Mouse (Mus musculus) fibroblast of lung, adult 2 months (primary cell): ENCODE data around the gene Frem1.

Source experiments
- DNase-seq: peaks from one replicate; pipeline ENCODE4 v3.0.0-alpha.2; 2011; ENCODE audit warnings: low read depth

Frem1 gene

DNA sequence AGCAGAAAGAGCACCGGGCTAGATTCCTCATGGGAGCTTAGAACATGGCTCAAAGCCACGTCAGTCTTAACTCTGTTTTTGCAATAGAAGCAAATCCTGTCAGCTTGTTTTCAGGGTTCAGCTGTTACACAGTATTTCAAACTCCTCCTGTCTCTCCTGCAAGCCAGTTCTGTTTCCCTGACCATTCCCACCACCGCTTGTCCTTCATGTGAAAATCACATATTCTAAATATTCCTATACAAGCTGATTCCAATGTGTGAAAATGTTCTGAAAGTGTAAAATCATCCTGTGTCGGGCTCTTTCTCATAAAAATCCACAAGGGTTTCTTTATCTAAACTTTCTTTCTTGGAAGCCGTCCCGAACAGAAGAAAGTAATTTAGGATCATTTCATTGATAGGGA, 22.0 kb downstream of the Frem1 start:
- no peak for DNase-seq

- DNase-seq, result no peak
Measured at GRCm38 (mm10) chr4:83020759-83021555, 31.2 kb downstream of the Frem1 start.

DNA sequence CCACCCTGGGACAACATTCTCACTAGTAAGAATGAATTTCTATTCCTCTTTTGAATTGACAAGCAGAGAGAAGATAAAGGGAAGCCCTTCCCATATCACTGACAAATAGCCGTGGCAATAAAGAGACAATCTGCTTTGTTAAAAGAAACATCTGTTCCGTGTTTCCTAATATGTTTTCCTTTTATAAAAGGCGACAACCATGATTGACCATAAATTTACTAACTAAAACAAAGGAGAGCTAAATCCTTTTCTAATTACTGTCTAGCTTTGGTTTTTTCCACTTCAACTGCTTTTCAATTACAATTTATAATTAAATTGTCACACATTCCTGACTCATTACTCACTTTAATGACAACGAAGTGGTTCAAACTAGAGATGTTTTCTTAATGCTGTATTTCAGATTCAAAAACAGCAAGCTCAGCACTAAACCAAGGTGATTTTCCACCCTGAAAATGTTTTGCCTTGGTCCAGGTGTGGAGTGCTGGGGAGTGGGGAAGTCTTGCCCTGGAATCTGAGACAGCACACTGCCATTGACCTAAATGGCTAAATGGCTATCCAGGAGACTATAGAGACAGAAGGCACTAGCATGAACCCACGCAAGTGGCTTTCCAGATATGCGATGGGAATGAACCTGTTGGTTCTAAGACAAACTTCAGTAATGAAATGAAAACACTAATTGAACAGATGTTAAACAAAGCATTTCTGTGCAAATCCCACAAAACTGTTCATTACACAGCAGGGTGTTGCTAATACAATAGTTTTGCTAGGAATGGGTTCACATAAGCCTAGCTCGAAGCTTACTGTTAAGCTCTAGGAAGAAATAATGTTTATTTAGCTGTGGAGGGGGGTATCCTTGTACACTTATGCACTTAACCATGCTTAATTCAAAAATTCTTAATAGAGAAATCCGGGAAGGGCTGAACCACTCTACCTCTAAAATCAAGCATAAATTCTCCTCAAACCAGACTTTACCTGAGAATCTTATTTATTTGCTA, 33.7 kb downstream of the Frem1 start:
- no peak for DNase-seq

DNA sequence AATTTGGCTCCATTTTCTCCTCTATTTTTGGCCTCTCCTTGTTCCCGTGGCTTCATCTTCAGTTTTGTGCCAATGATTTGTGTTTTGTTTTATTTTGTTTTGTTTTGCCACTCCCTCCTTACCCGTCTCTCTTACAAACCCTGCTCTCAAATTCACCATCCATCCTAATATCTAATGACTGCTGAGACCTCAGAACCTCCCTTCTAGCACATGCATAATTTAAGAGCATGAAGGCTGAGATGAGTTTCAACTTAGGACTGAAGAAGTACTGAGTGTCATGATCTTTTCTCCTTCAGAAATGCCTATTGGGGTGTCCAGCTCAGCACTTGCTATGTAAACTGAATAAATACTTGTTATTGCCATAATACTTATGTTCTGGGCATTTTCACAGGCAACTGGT, 37.6 kb downstream of the Frem1 start:
- no peak for DNase-seq

GRCm38 (mm10) chr4:83004086-83004485, 48.1 kb downstream of the Frem1 start:
- no peak for DNase-seq

GRCm38 (mm10) chr4:82992042-82992441, 60.1 kb downstream of the Frem1 start:
- no peak for DNase-seq

DNA sequence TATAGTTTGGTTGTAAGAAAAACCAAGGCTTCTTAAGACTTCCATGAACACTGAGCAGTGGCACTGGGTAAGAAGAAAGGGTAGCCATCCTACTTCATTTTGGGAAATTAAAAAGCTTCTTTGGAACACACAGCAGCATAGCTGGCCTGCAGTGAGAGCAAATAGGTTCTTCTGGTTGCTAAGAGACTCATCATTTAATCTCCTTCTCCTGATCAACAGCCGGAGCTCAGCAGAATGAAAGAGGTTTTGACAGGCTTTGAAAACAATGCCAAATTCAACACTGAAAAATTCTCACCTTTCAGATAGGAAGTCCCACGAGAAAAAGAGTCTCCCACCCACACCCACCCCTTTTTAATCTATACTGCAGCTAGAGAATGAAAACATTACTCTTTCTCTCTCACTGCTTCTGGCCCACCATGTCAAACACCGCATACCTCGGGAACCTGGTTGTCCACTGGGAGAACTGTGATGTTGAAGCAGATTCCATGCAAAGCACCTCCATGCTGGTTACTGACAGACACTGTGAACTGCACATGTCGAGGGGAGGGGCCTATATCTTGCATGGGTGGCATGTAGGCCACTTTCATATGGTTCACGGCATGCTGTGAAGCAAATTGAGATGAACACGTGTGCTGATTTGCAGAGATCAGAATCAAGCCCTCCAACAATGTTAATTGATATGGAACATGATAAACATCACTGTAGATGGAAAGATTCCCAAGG, 61.0 kb downstream of the Frem1 start:
- no peak for DNase-seq

DNA sequence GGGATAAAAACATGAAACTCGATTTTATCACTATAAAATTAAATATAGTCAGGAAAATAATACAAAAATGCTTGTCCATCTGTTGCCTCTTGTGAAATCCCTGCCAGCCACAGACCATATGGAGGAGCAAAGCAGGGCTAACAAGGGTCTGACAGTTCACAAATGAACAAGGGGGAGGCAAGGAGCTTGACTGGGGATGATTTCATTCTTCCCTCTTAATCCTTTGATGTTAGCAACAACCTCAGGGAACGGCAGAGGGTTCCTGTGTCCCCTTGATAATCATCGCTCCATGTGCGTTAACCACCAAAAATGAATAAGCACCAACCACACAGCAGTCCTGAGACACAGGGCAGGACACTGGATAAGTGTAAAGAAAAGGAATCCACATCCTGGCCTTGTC, 79.8 kb downstream of the Frem1 start:
- no peak for DNase-seq

DNA sequence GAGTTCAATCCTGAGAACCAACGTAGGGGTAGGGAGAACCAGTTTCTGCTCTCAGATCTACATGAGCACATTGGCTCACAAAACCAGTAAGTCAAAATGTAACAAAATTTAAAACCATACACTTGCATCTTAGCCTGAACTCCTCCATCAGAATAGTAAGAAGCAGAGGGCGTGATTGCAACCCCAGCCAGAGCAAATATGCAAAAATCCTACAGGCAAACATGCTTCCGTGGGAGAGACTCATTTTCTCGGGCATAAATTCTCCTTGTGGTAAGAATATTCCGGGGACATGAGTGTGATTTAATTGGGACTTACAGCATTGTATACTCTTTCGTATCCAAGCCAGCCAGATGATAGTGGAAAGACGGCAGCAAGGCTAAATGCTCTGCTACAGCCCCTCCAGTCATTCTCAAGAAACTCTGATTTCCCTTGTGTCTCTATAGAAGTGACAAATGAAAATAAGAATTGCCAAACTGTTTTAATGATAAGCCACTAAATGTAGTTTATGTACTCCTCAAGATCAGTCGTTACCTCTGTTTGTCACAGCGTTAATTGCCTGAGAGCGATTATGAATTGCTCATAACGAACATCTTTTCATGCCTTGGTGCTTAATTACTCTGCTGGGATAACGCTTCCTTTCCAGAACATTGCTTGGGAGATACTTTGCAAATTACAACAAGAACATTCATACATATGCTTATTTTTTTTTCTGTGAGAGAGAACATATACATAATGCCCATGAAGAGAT, 81.1 kb downstream of the Frem1 start:
- no peak for DNase-seq

GRCm38 (mm10) chr4:82961024-82961423, 91.1 kb downstream of the Frem1 start:
- no peak for DNase-seq

GRCm38 (mm10) chr4:82957827-82958538, 94.2 kb downstream of the Frem1 start:
- no peak for DNase-seq

DNA sequence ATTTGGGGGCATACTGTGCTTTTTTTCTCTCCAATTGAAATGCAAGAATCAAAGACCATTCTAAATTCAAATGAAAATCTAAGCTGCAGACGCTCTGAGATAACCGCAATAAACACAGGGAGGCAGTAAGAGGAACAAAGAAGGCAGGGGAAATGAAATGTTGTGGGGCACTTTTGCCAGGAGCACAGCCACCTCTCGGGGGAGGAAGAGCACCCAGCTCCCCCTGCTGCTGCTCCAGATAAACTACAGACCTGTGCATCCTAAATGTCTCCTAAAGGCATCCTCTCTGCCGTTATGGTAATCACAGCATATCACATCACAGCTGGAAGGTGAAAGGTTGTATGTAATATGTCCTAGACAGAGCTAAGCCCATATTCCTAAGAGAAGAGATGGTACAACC, 98.1 kb downstream of the Frem1 start:
- no peak for DNase-seq

GRCm38 (mm10) chr4:82949511-82949910, 102.6 kb downstream of the Frem1 start:
- no peak for DNase-seq

- DNase-seq, result no peak
Measured at GRCm38 (mm10) chr4:82946721-82947120, 105.4 kb downstream of the Frem1 start.

- no peak for DNase-seq
Measured at GRCm38 (mm10) chr4:82946276-82946612, 105.9 kb downstream of the Frem1 start.

DNA sequence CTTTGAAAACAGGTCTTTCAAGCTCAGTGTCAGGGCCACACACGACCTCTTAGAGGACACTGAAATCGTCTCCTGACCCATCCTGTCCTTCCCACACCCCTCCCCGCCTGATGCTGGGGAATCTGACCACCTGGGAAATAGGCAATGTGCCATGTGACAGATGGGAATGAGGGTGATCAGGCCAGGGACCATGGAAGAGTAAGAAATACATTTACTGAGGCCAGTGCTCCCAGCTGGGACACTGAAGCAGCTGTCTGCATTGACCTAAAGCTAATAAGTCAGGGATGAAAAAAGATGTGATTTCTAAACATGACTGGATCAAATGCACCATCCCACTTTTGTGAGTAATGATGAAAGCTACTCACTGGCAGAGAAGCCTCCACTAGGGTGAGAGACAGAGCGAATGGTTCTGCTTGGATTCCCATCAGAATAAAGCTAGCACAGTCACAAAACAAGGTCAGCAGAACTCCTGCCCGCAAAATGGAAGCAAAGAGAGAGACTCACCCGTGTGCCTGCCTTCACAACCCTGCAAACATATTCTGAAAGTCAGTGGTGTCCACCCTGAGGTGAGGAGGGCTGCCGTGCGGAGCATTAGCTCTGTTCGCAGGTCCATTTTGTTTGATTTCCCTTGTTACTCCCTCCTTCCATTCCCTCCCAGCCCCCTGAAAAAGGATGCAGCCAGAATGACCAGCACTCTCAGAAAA, 106.4 kb downstream of the Frem1 start:
- no peak for DNase-seq

DNA sequence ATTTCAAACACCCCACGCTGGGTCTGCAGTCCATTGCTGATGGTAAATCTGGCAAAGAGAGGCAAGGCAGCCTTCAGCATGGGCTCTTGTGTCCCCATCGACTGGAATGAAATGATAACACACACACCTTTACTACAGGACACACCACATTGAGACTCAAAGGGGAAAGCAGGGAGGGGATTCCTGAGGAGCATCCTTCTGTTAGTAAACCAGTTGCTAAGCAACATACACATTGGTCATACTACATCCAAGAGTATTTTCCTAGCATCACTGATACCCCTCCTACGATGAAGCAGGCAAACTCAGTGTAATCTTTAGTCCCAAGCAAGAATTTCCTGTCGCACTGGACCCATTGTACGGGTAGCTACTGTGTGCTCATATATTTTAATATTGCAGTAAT, 111.5 kb downstream of the Frem1 start:
- DNase-seq, result no peak

- DNase-seq, result no peak
Measured at GRCm38 (mm10) chr4:82940248-82940647, 111.9 kb downstream of the Frem1 start.

GRCm38 (mm10) chr4:82934308-82934707, 117.8 kb downstream of the Frem1 start:
- DNase-seq, result peak; percentile 26

GRCm38 (mm10) chr4:82933698-82934210, 118.4 kb downstream of the Frem1 start:
- peak; percentile 36 for DNase-seq
